Mouse (Mus musculus) T-helper 2 cell (primary cell): ENCODE measurements around the gene 4930402H24Rik.

ENCODE experiments used
- in situ Hi-C: fragments of 300-600 bp; cut with MboI, MseI; formaldehyde crosslinking; loops from one replicate; pipeline ENCODE4 v1.15.1; 2025; ENCODE audit warnings: high pct_unique_total_duplicates

4930402H24Rik gene

GRCm38 (mm10) chr2:130733444-130733843, 172.8 kb downstream of the 4930402H24Rik start:
- in situ Hi-C loops = loop anchor here (5.0 kb wide), 1 partner anchor 56 kb away; no protein-coding TSS in a partner anchor

- in situ Hi-C loops = loop anchor here (5.0 kb wide), 1 partner anchor 55 kb away; no protein-coding TSS in a partner anchor
Observed at GRCm38 (mm10) chr2:130731855-130732254, 174.4 kb downstream of the 4930402H24Rik start.

GRCm38 (mm10) chr2:130730746-130731145, 175.5 kb downstream of the 4930402H24Rik start:
- in situ Hi-C loops = loop anchor here (5.0 kb wide), 1 partner anchor 53 kb away; no protein-coding TSS in a partner anchor

GRCm38 (mm10) chr2:130728906-130729585, 177.2 kb downstream of the 4930402H24Rik start:
- in situ Hi-C loops = no loop called here

GRCm38 (mm10) chr2:130727752-130728151, 178.5 kb downstream of the 4930402H24Rik start:
- in situ Hi-C loops = no loop called here

GRCm38 (mm10) chr2:130724369-130724768, 181.8 kb downstream of the 4930402H24Rik start:
- in situ Hi-C loops = no loop called here

- in situ Hi-C loops = no loop called here
Observed at GRCm38 (mm10) chr2:130717951-130718350, 188.3 kb downstream of the 4930402H24Rik start.

GRCm38 (mm10) chr2:130707057-130707456, 199.1 kb downstream of the 4930402H24Rik start:
- in situ Hi-C loops = loop anchor here (5.0 kb wide), 1 partner anchor 40 kb away; no protein-coding TSS in a partner anchor

- in situ Hi-C loops = loop anchor here (5.0 kb wide), 1 partner anchor 41 kb away; no protein-coding TSS in a partner anchor
Observed at GRCm38 (mm10) chr2:130706602-130707001, 199.6 kb downstream of the 4930402H24Rik start.

- in situ Hi-C loops = loop anchor here (5.0 kb wide), 1 partner anchor 42 kb away; no protein-coding TSS in a partner anchor
Observed at GRCm38 (mm10) chr2:130705178-130705577, 201.0 kb downstream of the 4930402H24Rik start.

- in situ Hi-C loops = loop anchor here (5.0 kb wide), 1 partner anchor 43 kb away; no protein-coding TSS in a partner anchor
Observed at GRCm38 (mm10) chr2:130704040-130705001, 201.9 kb downstream of the 4930402H24Rik start.

GRCm38 (mm10) chr2:130697821-130698266, 208.4 kb downstream of the 4930402H24Rik start:
- in situ Hi-C loops = no loop called here

- in situ Hi-C loops = no loop called here
Observed at GRCm38 (mm10) chr2:130697153-130697810, 208.9 kb downstream of the 4930402H24Rik start, which contains the start of gene Slc4a11. Gene Slc4a11, minus strand, starts transcription at chr2:130697519.

- in situ Hi-C loops = no loop called here
Observed at GRCm38 (mm10) chr2:130696700-130697152, 209.5 kb downstream of the 4930402H24Rik start.

- in situ Hi-C loops = no loop called here
Observed at GRCm38 (mm10) chr2:130693563-130693962, 212.6 kb downstream of the 4930402H24Rik start.

GRCm38 (mm10) chr2:130689011-130689410, 217.2 kb downstream of the 4930402H24Rik start:
- in situ Hi-C loops = no loop called here

- in situ Hi-C loops = no loop called here
Observed at GRCm38 (mm10) chr2:130685426-130685825, 220.8 kb downstream of the 4930402H24Rik start.

GRCm38 (mm10) chr2:130681531-130681930, 224.7 kb downstream of the 4930402H24Rik start:
- in situ Hi-C loops = no loop called here

- in situ Hi-C loops = loop anchor here (5.0 kb wide), 1 partner anchor 52 kb away; no protein-coding TSS in a partner anchor
Observed at GRCm38 (mm10) chr2:130679899-130680298, 226.3 kb downstream of the 4930402H24Rik start.

GRCm38 (mm10) chr2:130679154-130679553, 227.1 kb downstream of the 4930402H24Rik start:
- in situ Hi-C loops = loop anchor here (5.0 kb wide), 1 partner anchor 53 kb away; no protein-coding TSS in a partner anchor

GRCm38 (mm10) chr2:130677211-130677610, 229.0 kb downstream of the 4930402H24Rik start:
- in situ Hi-C loops = loop anchor here (5.0 kb wide), 1 partner anchor 55 kb away; no protein-coding TSS in a partner anchor
